Mouse (Mus musculus) forebrain, embryonic 15.5 days (tissue): ENCODE data around the gene Mageh1. TPM values are rescaled to one million over a fixed set of nuclear protein-coding genes. Genes with fewer than 3 reads are reported as not detected.

Experiments used
- polyA plus RNA-seq: library from polyadenylated mRNA; unstranded; fragments of >200 nt; fragmentation: Nextera tagmentation; extraction: Ambion mirVana; gene quantifications from 2 replicates; pipeline ENCODE4 v1.2.1, GENCODE M21; 2015

Gene Mageh1
- polyA plus RNA-seq, 1 experiment from 2014 or later, result 96.5 TPM

Other genes starting within 250 kb of the Mageh1 start
- gene Usp51, start 31.1 kb downstream of the Mageh1 start, polyA plus RNA-seq, result 2.2 and 2.6 TPM in 2 replicates
- gene Foxr2, start 81.2 kb upstream of the Mageh1 start, polyA plus RNA-seq, result 0.28 and 0.75 TPM in 2 replicates
- gene Rragb, start 102.4 kb upstream of the Mageh1 start, polyA plus RNA-seq, result 6.1 and 7.1 TPM in 2 replicates
- gene Klf8, start 199.9 kb upstream of the Mageh1 start, polyA plus RNA-seq, result 4.8 and 5.1 TPM in 2 replicates